Mouse (Mus musculus) large intestine, adult 2 months (tissue): ENCODE results near the gene 1700008O03Rik. TPM values are rescaled to one million over a fixed set of nuclear protein-coding genes. Genes with fewer than 3 reads are reported as not detected.

Source experiments
- DNase-seq: peaks from one replicate; pipeline ENCODE4 v3.0.0-alpha.2; 2012; ENCODE audit warnings: low read depth, low spot score
- WGBS: fragments of 180-500 bp; shearing (Covaris S2); methylation state at CpG from one replicate; pipeline ENCODE4 v1.1.7; 2018; 5-methylcytosine and 5-hydroxymethylcytosine counted together
- polyA plus RNA-seq: library from polyadenylated mRNA; depleted of rRNA; stranded (reverse); fragments of >200 nt; gene quantifications from 2 replicates; pipeline ENCODE4 v1.2.3, GENCODE M21; 2012; rRNA removed

Gene 1700008O03Rik
- polyA plus RNA-seq = 0.95 and 0.99 TPM in 2 replicates

GRCm38 (mm10) chr7:44385720-44386119 is at the start of gene 1700008O03Rik:
Gene 1700008O03Rik, minus strand, starts transcription at chr7:44385820.
- DNase-seq = no peak
- WGBS = 78% methylated on average over 12 of the region's 12 CpGs

- WGBS = 62% methylated on average over 9 of the region's 9 CpGs
- no peak for DNase-seq
These were observed 48.5 kb upstream of the 1700008O03Rik start for GRCm38 (mm10) chr7:44434089-44434488.

- no peak for DNase-seq
- WGBS = 6% methylated on average over 7 of the region's 7 CpGs
These were observed 47.8 kb upstream of the 1700008O03Rik start for GRCm38 (mm10) chr7:44433371-44433770.

- 61% methylated on average over 6 of the region's 6 CpGs for WGBS
- DNase-seq = no peak
These were observed 46.9 kb upstream of the 1700008O03Rik start for GRCm38 (mm10) chr7:44432550-44432949.

DNA sequence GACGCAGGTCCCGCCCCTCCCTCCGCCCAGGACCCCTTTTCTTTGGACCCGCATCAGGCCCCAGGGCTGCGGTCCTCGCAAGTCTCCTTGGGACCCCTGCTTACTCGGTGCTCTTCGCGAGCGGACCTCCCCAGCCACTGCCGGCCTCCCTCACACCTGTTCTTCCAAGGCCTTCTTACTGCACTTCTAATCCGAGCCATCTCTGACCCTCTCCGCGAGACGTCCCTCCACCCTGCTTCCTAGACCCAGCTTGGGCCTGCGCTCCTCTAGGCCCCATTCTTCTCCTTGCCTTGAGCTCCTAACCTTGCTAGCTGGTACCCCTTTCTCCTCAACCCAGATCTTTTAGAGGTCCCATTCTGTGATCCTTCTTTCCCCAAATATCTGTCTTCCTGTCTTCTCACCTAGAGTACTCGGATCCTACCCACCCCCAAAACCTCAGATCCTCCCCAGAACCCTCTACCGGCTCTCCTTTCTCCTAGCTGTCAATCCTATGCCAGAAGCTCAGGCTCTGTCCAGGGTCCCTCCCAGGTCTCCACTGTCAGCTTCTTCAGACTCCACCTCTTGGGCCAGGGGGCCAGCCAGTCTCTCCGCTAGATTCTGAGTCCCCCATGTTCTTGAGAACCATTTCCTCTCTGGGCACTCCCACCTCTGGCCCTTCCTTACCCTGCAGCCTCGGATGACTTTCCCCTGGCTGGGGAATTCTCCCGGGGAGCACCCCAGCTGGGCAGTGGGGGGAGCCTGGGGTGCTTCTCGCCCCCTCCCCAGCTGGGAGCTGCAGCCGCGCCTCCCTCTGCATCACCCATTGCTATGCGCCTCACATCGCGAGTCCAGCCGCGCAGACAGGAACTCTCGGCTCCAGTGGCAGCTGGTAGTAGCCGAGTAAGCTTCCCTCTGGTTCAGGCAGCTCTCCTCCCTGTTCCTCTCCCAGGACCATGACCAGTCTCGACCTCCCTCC is 44.2 kb upstream of the 1700008O03Rik start:
- DNase-seq = no peak
- 6% methylated on average over 32 of the region's 32 CpGs for WGBS

GRCm38 (mm10) chr7:44428968-44429521 is 43.4 kb upstream of the 1700008O03Rik start, which contains the start of gene Lrrc4b:
Gene Lrrc4b, plus strand, starts transcription at chr7:44429018.
- no peak for DNase-seq
- 3% methylated on average over 48 of the region's 69 CpGs for WGBS

GRCm38 (mm10) chr7:44428171-44428950 is 42.7 kb upstream of the 1700008O03Rik start:
- 5% methylated on average over 13 of the region's 38 CpGs for WGBS
- no peak for DNase-seq

- DNase-seq = no peak
- 12% methylated on average over 8 of the region's 8 CpGs for WGBS
These were observed 42.0 kb upstream of the 1700008O03Rik start for GRCm38 (mm10) chr7:44427666-44428065.

- WGBS = 84% methylated on average over 6 of the region's 6 CpGs
- DNase-seq = no peak
These were observed 27.7 kb upstream of the 1700008O03Rik start for GRCm38 (mm10) chr7:44413307-44413706.

- WGBS = 79% methylated on average over 4 of the region's 4 CpGs
- DNase-seq = no peak
These were observed 25.5 kb upstream of the 1700008O03Rik start for GRCm38 (mm10) chr7:44411144-44411543.

- no peak for DNase-seq
These were observed 20.4 kb upstream of the 1700008O03Rik start for GRCm38 (mm10) chr7:44406015-44406355.

GRCm38 (mm10) chr7:44405346-44406014 is 19.9 kb upstream of the 1700008O03Rik start:
- peak; percentile 16 for DNase-seq
- 4% methylated on average over 27 of the region's 27 CpGs for WGBS

More at GRCm38 (mm10) chr7:44406015-44406355, 20.4 kb upstream of the 1700008O03Rik start:
- WGBS = 5% methylated on average over 5 of the region's 5 CpGs

- WGBS = 53% methylated on average over 6 of the region's 6 CpGs
- DNase-seq = no peak
These were observed 16.1 kb upstream of the 1700008O03Rik start for GRCm38 (mm10) chr7:44401673-44402072.

DNA sequence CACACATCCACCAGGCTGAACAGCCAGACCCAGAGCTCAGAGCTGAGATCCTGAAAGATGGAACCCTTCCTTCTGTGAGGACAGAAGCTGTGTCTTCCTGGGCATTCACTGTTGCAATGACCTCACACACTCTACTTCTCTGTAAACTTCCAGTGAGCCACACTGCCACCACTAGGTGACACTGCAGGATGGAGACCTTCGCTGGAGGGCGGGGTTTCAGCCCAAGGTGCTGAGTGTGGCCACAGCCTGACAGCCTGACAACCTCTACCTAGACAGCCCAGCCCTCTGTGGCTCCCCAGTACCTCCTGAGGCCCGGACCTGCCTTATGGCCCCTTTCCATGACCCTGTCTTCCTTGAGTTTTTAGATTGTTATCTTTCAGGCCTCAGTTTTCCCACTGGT is 12.9 kb upstream of the 1700008O03Rik start:
- 13% methylated on average over 3 of the region's 3 CpGs for WGBS
- peak; percentile 28 for DNase-seq

- DNase-seq = no peak
- WGBS = 89% methylated on average over 17 of the region's 17 CpGs
These were observed 7.7 kb upstream of the 1700008O03Rik start for GRCm38 (mm10) chr7:44393284-44393683.

GRCm38 (mm10) chr7:44392341-44392740 is 6.7 kb upstream of the 1700008O03Rik start:
- WGBS = 82% methylated on average over 14 of the region's 14 CpGs
- DNase-seq = no peak

DNA sequence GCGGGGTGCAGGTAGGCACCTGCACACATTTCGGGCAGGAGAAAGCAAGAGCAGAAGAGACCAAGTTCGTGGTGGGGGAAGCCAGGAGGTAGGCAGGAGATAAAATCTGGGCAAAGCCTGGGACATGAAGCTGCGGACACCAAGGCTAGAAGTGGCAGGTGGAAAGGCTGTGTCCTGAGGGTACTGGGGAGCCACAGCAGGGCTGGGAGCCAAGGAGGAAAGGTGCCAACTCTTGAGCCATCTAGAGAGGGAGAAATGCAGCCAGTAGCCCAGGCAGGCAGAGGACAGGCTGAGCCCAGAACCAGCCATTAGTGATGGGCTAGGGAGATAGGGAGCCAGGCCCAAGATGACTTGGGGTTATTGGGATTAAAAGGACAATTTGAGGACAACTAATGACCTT is 6.2 kb upstream of the 1700008O03Rik start:
- WGBS = 79% methylated on average over 4 of the region's 4 CpGs

GRCm38 (mm10) chr7:44384716-44385059 is 932 bp downstream of the 1700008O03Rik start:
- no peak for DNase-seq
- 1% methylated on average over 17 of the region's 17 CpGs for WGBS

More for the DNA sequence above, 6.2 kb upstream of the 1700008O03Rik start:
- no peak for DNase-seq

DNA sequence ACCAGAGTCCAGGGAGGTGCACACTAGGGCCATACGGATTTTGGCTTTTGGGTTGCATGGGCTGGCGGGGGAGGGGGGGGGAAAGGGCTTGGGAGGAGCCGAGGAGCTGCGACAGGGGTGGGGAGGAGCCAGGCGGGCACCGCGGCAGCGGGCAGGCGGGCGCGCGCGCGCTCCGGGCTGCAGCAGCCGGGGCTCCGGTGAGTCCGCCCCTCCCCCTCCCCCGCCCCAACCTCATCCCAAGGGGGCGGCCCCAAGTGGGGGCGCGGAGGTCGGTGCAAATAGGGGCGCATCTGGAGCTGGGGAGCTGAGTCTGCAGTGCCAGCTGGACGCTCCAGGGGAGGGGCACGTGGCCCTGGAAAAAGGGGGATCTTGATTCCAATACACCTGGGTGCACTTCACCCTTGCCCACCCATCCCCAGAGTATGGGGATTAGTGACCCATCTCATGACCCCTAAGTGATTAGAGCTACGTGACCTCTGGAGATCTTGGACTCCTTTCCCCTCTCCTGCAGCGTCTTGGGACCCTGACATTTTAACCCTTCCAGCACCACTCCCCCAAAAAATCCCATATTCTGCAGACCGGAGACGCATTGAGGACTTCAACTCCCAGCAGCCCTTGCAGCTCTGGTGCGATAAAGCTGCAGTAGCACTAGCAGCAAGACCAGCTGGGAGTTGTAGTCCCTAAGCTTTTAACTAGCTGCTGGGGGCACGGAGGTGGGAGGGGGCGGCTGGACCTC is 1.5 kb downstream of the 1700008O03Rik start, which contains the start of gene Syt3:
Gene Syt3, plus strand, starts transcription at position 123 of the 736 bp plus-strand sequence.
- under 1% methylated on average over 30 of the region's 33 CpGs for WGBS
- no peak for DNase-seq
